Mouse (Mus musculus): Measurements from ENCODE around the gene Plekha3. TPM values are rescaled to one million over a fixed set of nuclear protein-coding genes. Genes with fewer than 3 reads are reported as not detected.

Plekha3 gene
- polyA plus RNA-seq (2015; fragmentation: Nextera tagmentation; extraction: Ambion mirVana), result 3.6 and 4.0 TPM in 2 replicates

DNA sequence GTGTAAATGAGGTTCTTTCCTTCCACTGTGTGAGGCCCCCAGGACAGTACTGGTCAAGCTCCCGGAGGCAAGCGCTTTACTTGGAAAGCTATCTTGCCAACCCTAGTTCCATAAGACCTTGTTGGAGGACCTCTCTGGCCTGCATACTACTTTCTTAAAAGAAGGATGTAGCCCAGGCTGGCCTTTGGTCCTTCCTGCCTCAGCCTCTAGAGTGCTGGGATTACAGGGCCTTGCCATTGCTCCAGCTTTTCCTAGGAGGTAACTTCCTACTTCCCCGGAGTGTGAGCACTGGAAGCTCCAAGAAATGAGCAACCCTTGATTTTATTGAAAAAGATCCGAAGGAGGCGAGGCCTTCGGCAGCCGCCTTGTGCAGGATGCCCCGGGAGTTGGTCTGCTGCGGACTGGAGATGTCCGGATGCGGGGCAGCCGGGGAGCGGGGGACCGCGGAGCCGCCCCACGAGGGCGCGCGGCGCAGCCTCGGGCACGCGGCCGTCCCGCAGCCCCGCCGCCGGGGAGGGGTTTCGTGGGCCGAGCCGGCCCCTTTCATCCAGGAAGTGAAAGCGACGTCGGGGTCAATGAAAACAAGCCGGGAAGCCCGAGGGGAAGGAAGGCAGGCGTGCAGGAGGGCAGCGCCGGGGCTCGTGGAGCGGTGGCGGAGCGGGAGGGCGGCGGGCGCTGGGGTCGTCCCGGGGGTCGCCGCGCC lies at the start of gene Plekha3:
TSS of gene Plekha3 (plus strand) at position 557 of the 703 bp plus-strand sequence.
- Histone ChIP-seq H3K9ac (replicated peaks; ENCODE audit: low read length) (peak within 1 kb of the TSS; percentile 91), H3K4me2 (replicated peaks; ENCODE audit: low read depth, low read length) (peak within 1 kb of the TSS; percentile 76), H3K27ac (ENCODE audit: low read length) (peak within 1 kb of the TSS; percentile 89), H3K4me1 (ENCODE audit: insufficient read depth, low read length) (peaks cover 27% of the 10 kb centered on the region), H3K4me3 (ENCODE audit: low read length) (peak within 1 kb of the TSS; percentile 89), H3K36me3 (ENCODE audit: insufficient read depth, low read length) (peaks cover 5% of the 10 kb centered on the region; the same call in 1 of the 2 replicates), H3K27me3 (ENCODE audit: insufficient read depth, low read length) (no peaks in the 10 kb centered on the region), H3K9me3 (ENCODE audit: low read length) (no peaks in the 10 kb centered on the region)
- 5% methylated on average over 41 of the region's 52 CpGs for WGBS
- peak; percentile 78 for ATAC-seq (ENCODE audit: low FRiP score, low TSS enrichment)

- WGBS, result 95% methylated on average over 12 of the region's 12 CpGs
- Histone ChIP-seq H3K9me3 (ENCODE audit: low read length) (peaks cover 17% of the 10 kb centered on the region), H3K9ac (replicated peaks; ENCODE audit: low read length) (no peak overlapping the region), H3K4me2 (replicated peaks; ENCODE audit: low read depth, low read length) (no peak overlapping the region), H3K4me1 (ENCODE audit: insufficient read depth, low read length) (no peaks in the 10 kb centered on the region), H3K27ac (ENCODE audit: low read length) (no peak overlapping the region), H3K36me3 (ENCODE audit: insufficient read depth, low read length) (peaks cover 82% of the 10 kb centered on the region), H3K27me3 (ENCODE audit: insufficient read depth, low read length) (no peaks in the 10 kb centered on the region), H3K4me3 (ENCODE audit: low read length) (no peak overlapping the region)
- no peak for ATAC-seq (ENCODE audit: low FRiP score, low TSS enrichment)
Observed at GRCm38 (mm10) chr2:76630293-76630692, 44.8 kb upstream of the Plekha3 start.

DNA sequence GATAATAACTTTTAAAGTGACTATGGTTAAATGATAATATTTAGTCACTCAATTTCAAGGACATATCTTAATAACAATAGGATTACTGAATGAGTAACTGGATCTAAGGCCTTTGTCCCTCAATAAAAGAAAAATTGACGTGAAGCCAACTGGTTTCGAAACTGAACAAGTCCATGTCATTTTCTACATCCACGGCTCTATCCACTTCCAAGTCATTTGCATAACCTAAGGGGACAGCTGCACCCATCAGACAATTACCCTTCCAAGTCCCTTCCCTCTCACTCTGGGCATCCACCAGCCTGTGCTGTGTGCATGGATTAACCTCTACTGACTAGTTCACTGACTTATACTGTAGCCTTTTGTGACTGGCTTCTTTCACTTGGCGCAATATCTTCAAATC lies 43.5 kb upstream of the Plekha3 start:
- ATAC-seq (ENCODE audit: low FRiP score, low TSS enrichment), result no peak
- Histone ChIP-seq H3K9ac (replicated peaks; ENCODE audit: low read length) (no peak overlapping the region), H3K27me3 (ENCODE audit: insufficient read depth, low read length) (no peaks in the 10 kb centered on the region), H3K4me1 (ENCODE audit: insufficient read depth, low read length) (no peaks in the 10 kb centered on the region), H3K36me3 (ENCODE audit: insufficient read depth, low read length) (peaks cover 81% of the 10 kb centered on the region), H3K27ac (ENCODE audit: low read length) (no peak overlapping the region), H3K9me3 (ENCODE audit: low read length) (peaks cover 6% of the 10 kb centered on the region), H3K4me3 (ENCODE audit: low read length) (no peak overlapping the region), H3K4me2 (replicated peaks; ENCODE audit: low read depth, low read length) (no peak overlapping the region)
- WGBS, result 94% methylated on average over 4 of the region's 4 CpGs

DNA sequence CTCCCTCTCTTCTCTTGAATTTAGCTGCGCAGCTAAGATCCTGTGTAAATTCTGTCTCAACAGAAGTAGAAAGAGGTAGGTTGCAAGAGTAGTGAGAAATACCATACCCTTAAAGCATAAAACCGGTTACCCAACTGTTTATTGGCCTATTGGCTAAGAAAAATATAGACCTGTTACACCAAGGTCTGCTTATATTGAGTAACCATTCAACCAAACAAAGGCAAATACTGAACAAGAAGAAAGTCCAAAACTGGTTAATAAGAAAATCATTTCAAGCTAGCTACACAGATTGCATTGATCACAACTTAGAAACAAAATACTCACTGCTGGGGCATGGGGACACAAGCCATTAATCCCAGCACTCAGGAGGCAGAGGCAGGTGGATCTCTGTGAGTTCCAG lies 35.4 kb upstream of the Plekha3 start:
- ATAC-seq (ENCODE audit: low FRiP score, low TSS enrichment), result no peak
- H3K9me3 ChIP-seq (ENCODE audit: low read length), result no peaks in the 10 kb centered on the region
- H3K4me1 ChIP-seq (ENCODE audit: insufficient read depth, low read length), result no peaks in the 10 kb centered on the region
- no peak overlapping the region for H3K27ac ChIP-seq (ENCODE audit: low read length)
- H3K4me2 ChIP-seq (replicated peaks; ENCODE audit: low read depth, low read length), result no peak overlapping the region
- no peak overlapping the region for H3K4me3 ChIP-seq (ENCODE audit: low read length)
- H3K36me3 ChIP-seq (ENCODE audit: insufficient read depth, low read length), result peaks cover 71% of the 10 kb centered on the region
- H3K9ac ChIP-seq (replicated peaks; ENCODE audit: low read length), result no peak overlapping the region
- no peaks in the 10 kb centered on the region for H3K27me3 ChIP-seq (ENCODE audit: insufficient read depth, low read length)
- 94% methylated on average over 2 of the region's 2 CpGs for WGBS

DNA sequence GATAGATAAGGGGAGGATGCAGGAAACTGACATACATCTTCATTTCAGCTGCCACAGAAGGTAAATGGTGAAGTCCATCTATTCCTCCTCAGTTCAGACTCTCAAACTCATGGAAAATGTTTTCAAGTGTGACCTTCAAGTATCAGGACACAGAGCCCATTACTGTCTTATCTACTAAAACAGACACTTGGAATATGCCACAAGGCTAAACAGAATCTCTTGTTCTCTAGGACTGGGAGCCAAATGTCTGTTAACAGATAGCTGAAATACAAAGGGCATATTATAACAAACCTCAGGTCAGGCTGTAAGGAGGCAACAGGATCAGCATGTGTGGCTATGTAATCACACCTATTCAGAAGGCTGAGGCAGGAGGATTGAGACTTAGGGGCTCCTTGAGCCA lies 31.3 kb upstream of the Plekha3 start:
- no peak for ATAC-seq (ENCODE audit: low FRiP score, low TSS enrichment)
- no peak overlapping the region for H3K4me3 ChIP-seq (ENCODE audit: low read length)
- H3K27ac ChIP-seq (ENCODE audit: low read length), result no peak overlapping the region
- no peak overlapping the region for H3K4me2 ChIP-seq (replicated peaks; ENCODE audit: low read depth, low read length)
- peaks cover 41% of the 10 kb centered on the region for H3K36me3 ChIP-seq (ENCODE audit: insufficient read depth, low read length)
- H3K4me1 ChIP-seq (ENCODE audit: insufficient read depth, low read length), result peaks cover 15% of the 10 kb centered on the region
- H3K27me3 ChIP-seq (ENCODE audit: insufficient read depth, low read length), result no peaks in the 10 kb centered on the region
- no peaks in the 10 kb centered on the region for H3K9me3 ChIP-seq (ENCODE audit: low read length)
- no peak overlapping the region for H3K9ac ChIP-seq (replicated peaks; ENCODE audit: low read length)

DNA sequence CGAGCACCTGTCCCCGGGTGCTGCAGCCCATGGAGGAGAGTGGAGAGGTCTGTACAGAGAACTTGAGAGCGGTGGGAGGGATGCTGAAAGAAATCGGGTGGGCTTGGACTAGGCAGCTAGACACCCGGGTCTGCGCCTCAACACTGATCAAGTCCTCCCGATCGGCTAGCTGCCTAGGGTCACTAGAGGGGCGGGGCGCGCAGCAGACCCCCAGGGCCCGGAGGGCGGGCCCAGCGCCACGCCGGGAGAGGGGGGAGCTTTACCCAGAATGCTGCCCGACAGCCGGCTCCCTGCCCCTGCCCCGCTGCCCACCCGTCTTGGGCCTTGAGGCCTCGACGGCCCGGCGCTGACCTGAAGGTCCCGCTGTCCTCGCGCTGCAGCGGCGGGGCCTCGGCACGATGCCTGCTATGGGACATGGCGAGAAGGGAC lies 27.6 kb upstream of the Plekha3 start:
- Histone ChIP-seq H3K36me3 (ENCODE audit: insufficient read depth, low read length) (peaks cover 10% of the 10 kb centered on the region), H3K9me3 (ENCODE audit: low read length) (no peaks in the 10 kb centered on the region), H3K4me1 (ENCODE audit: insufficient read depth, low read length) (peaks cover 17% of the 10 kb centered on the region), H3K27ac (ENCODE audit: low read length) (peak overlapping the region; percentile 93), H3K4me2 (replicated peaks; ENCODE audit: low read depth, low read length) (peak overlapping the region; percentile 83), H3K4me3 (ENCODE audit: low read length) (peak overlapping the region; percentile 72), H3K9ac (replicated peaks; ENCODE audit: low read length) (peak overlapping the region; percentile 82), H3K27me3 (ENCODE audit: insufficient read depth, low read length) (no peaks in the 10 kb centered on the region)
- under 1% methylated on average over 30 of the region's 32 CpGs for WGBS
- peak; percentile 77 for ATAC-seq (ENCODE audit: low FRiP score, low TSS enrichment)

DNA sequence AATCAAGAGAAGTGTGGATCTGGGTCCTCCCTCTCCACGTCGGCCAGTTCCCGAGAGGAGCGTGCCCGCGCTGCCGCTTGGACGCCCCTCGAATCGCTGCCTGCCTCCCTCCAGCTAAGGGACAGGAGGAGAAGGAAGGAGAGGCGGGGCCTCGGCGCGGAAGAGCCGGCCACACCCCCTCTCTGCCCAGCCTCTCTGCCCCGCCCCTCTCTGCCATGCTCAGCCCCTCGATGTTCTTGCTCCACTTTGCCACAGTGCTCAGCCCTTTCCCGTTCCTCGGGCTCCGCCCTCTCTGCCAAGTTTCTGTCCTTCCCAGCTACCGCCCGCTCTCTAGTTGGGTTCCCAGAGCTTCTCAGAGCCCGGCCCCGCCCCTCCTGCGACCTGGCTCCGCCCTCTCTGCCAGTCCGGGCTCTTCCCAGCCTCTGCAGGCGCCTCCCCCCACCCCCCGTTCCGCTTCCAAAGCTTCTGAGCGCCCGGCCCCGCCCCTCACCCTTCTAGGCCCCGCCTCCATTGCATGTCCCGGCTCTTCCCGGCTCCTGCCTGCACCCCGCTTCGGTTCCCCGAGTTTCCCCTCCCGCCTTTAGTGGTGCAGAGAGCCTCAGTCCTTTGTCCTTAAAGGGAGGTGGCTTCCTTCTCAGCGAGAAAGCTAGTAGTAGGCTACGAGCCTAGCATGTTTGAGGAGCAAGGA lies 27.1 kb upstream of the Plekha3 start, which contains the start of the genes Prkra and Pjvk:
TSS of gene Prkra (minus strand) at position 133 of the 688 bp plus-strand sequence.
TSS of gene Pjvk (plus strand) at position 594 of the 688 bp plus-strand sequence.
- Histone ChIP-seq H3K27ac (ENCODE audit: low read length) (peak within 1 kb of the TSS; percentile 93), H3K36me3 (ENCODE audit: insufficient read depth, low read length) (peaks cover 6% of the 10 kb centered on the region; the same call in 1 of the 2 replicates), H3K4me3 (ENCODE audit: low read length) (peak within 1 kb of the TSS; percentile 72), H3K4me1 (ENCODE audit: insufficient read depth, low read length) (peaks cover 17% of the 10 kb centered on the region), H3K9ac (replicated peaks; ENCODE audit: low read length) (peak within 1 kb of the TSS; percentile 82), H3K9me3 (ENCODE audit: low read length) (no peaks in the 10 kb centered on the region), H3K4me2 (replicated peaks; ENCODE audit: low read depth, low read length) (peak within 1 kb of the TSS; percentile 83), H3K27me3 (ENCODE audit: insufficient read depth, low read length) (no peaks in the 10 kb centered on the region)
- WGBS, result under 1% methylated on average over 41 of the region's 42 CpGs
- peak; percentile 99 for ATAC-seq (ENCODE audit: low FRiP score, low TSS enrichment)

- Histone ChIP-seq H3K27me3 (ENCODE audit: insufficient read depth, low read length) (no peaks in the 10 kb centered on the region), H3K4me2 (replicated peaks; ENCODE audit: low read depth, low read length) (peak overlapping the region; percentile 83), H3K36me3 (ENCODE audit: insufficient read depth, low read length) (0 out of 2 replicates have a peak, but pooled peaks cover 4% of the 10 kb centered on the region), H3K9me3 (ENCODE audit: low read length) (no peaks in the 10 kb centered on the region), H3K4me1 (ENCODE audit: insufficient read depth, low read length) (peaks cover 17% of the 10 kb centered on the region), H3K9ac (replicated peaks; ENCODE audit: low read length) (peak overlapping the region; percentile 71), H3K27ac (ENCODE audit: low read length) (peak overlapping the region; percentile 90), H3K4me3 (ENCODE audit: low read length) (peak overlapping the region; percentile 72)
- peak; percentile 35; the same call in 1 of the 2 replicates for ATAC-seq (ENCODE audit: low FRiP score, low TSS enrichment)
- WGBS, result 29% methylated on average over 13 of the region's 13 CpGs
Observed at GRCm38 (mm10) chr2:76648666-76649141, 26.4 kb upstream of the Plekha3 start.

GRCm38 (mm10) chr2:76653070-76653469 lies 22.0 kb upstream of the Plekha3 start:
- Histone ChIP-seq H3K4me1 (ENCODE audit: insufficient read depth, low read length) (peaks cover 5% of the 10 kb centered on the region; the same call in 1 of the 2 replicates), H3K36me3 (ENCODE audit: insufficient read depth, low read length) (no peaks in the 10 kb centered on the region), H3K9ac (replicated peaks; ENCODE audit: low read length) (no peak overlapping the region), H3K4me3 (ENCODE audit: low read length) (no peak overlapping the region), H3K4me2 (replicated peaks; ENCODE audit: low read depth, low read length) (no peak overlapping the region), H3K9me3 (ENCODE audit: low read length) (no peaks in the 10 kb centered on the region), H3K27ac (ENCODE audit: low read length) (no peak overlapping the region), H3K27me3 (ENCODE audit: insufficient read depth, low read length) (no peaks in the 10 kb centered on the region)
- no peak for ATAC-seq (ENCODE audit: low FRiP score, low TSS enrichment)
- 95% methylated on average over 4 of the region's 4 CpGs for WGBS

Data from kidney, embryonic 16.5 days (tissue).